Mouse (Mus musculus) liver, embryonic 14.5 days (tissue): ENCODE results near the gene Nr5a2.

Experiments used
- CTCF ChIP-seq: IDR thresholded peaks from 2 replicates; pipeline ENCODE4 v1.5.1; 2016; ENCODE audit warnings: antibody characterized with exemption, low read depth, control low read depth
- EP300 ChIP-seq: IDR thresholded peaks from 2 replicates; pipeline ENCODE4 v1.6.1; 2016; ENCODE audit warnings: antibody characterized with exemption, low read depth

- TF ChIP-seq CTCF: no peak
- no peak for TF ChIP-seq EP300
These were observed 24.8 kb downstream of the Nr5a2 start for GRCm38 (mm10) chr1:136935316-136935959.
